Mouse (Mus musculus) kidney, embryonic 15.5 days (tissue): ENCODE data around the gene H2al1e. TPM values are rescaled to one million over a fixed set of nuclear protein-coding genes. Genes with fewer than 3 reads are reported as not detected.
"Not testable (repeated sequence)": the region's sequence is repeated elsewhere in the genome, so short reads cannot be mapped to it uniquely, and the experiment has no call there.

Experiments
- ATAC-seq: fragments of 200-750 bp; cut with Nextera tagmentation; replicated peaks from 2 replicates; pipeline ENCODE4 v1.8.0; 2017; ENCODE audit warnings: moderate TSS enrichment; ENCODE audit not compliant: low FRiP score
- H3K27ac ChIP-seq: fragments of 300-500 bp; sonication (generic); 2 replicates; pipeline ENCODE4 v1.5.1; 2015; ENCODE audit warnings: mild to moderate bottlenecking, inconsistent platforms
- H3K27me3 ChIP-seq: fragments of 300-500 bp; sonication (generic); 2 replicates; pipeline ENCODE4 v1.6.1; 2015; ENCODE audit warnings: inconsistent platforms
- H3K36me3 ChIP-seq: fragments of 300-500 bp; sonication (generic); 2 replicates; pipeline ENCODE4 v1.6.1; 2015; ENCODE audit warnings: inconsistent platforms
- H3K4me1 ChIP-seq: fragments of 300-500 bp; sonication (generic); 2 replicates; pipeline ENCODE4 v1.6.1; 2015; ENCODE audit warnings: inconsistent platforms
- H3K4me2 ChIP-seq: fragments of 300-500 bp; sonication (generic); 2 replicates; pipeline ENCODE4 v1.6.1; 2015; ENCODE audit warnings: moderate library complexity, mild to moderate bottlenecking, inconsistent platforms
- H3K4me3 ChIP-seq: fragments of 300-500 bp; sonication (generic); replicated peaks from 2 replicates; pipeline ENCODE4 v1.5.1; 2015; ENCODE audit warnings: mild to moderate bottlenecking, inconsistent platforms
- H3K9ac ChIP-seq: fragments of 300-500 bp; sonication (generic); 2 replicates; pipeline ENCODE4 v1.6.1; 2015; ENCODE audit warnings: mild to moderate bottlenecking, inconsistent platforms
- H3K9me3 ChIP-seq: fragments of 300-500 bp; sonication (generic); replicated peaks from 2 replicates; pipeline ENCODE4 v1.6.1; 2016; ENCODE audit warnings: inconsistent platforms
- WGBS: fragments of 180-500 bp; shearing (Covaris S2); methylation state at CpG from one replicate; pipeline ENCODE4 v1.1.7; 2015; ENCODE audit warnings: mixed read lengths; 5-methylcytosine and 5-hydroxymethylcytosine counted together
- polyA plus RNA-seq: library from polyadenylated mRNA; unstranded; fragments of >200 nt; fragmentation: Nextera tagmentation; extraction: Ambion mirVana; gene quantifications from 2 replicates; pipeline ENCODE4 v1.2.1, GENCODE M21; 2015

H2al1e gene
- polyA plus RNA-seq, 1 experiment from 2014 or later = not detected

GRCm38 (mm10) chrX:11314858-11315257, 3.1 kb downstream of the H2al1e start, which contains the start of gene H2al1f:
Gene H2al1f (plus strand): TSS chrX:11315158.
- not testable (repeated sequence) for H3K4me2 ChIP-seq, H3K9ac ChIP-seq, H3K36me3 ChIP-seq, H3K27me3 ChIP-seq, ATAC-seq, H3K27ac ChIP-seq, H3K9me3 ChIP-seq, H3K4me1 ChIP-seq, H3K4me3 ChIP-seq
- WGBS = no CpG with 5 or more reads among the region's 6 CpGs

GRCm38 (mm10) chrX:11317956-11318355, 6.2 kb downstream of the H2al1e start, which contains the start of gene H2al1g:
Gene H2al1g (plus strand): TSS chrX:11318256.
- H3K27ac ChIP-seq, H3K4me3 ChIP-seq, H3K36me3 ChIP-seq, H3K27me3 ChIP-seq, ATAC-seq, H3K9ac ChIP-seq, H3K4me1 ChIP-seq, H3K9me3 ChIP-seq, H3K4me2 ChIP-seq: not testable (repeated sequence)
- WGBS = no CpG with 5 or more reads among the region's 3 CpGs

GRCm38 (mm10) chrX:11321192-11321591, 9.5 kb downstream of the H2al1e start, which contains the start of gene H2al1h:
Gene H2al1h (plus strand): TSS chrX:11321492.
- H3K9ac ChIP-seq, H3K4me1 ChIP-seq, ATAC-seq, H3K9me3 ChIP-seq, H3K27ac ChIP-seq, H3K36me3 ChIP-seq, H3K4me3 ChIP-seq, H3K27me3 ChIP-seq, H3K4me2 ChIP-seq: not testable (repeated sequence)
- no CpG with 5 or more reads among the region's 6 CpGs for WGBS

- not testable (repeated sequence) for H3K9ac ChIP-seq, H3K4me2 ChIP-seq, H3K27ac ChIP-seq, H3K4me3 ChIP-seq, H3K36me3 ChIP-seq, H3K9me3 ChIP-seq, H3K4me1 ChIP-seq, H3K27me3 ChIP-seq, ATAC-seq
- 60% methylated on average over 1 of the region's 5 CpGs for WGBS
Measured at GRCm38 (mm10) chrX:11324359-11324758, 12.6 kb downstream of the H2al1e start, which contains the start of gene H2al1i. Gene H2al1i (plus strand): TSS chrX:11324659.

GRCm38 (mm10) chrX:11327522-11327921, 15.8 kb downstream of the H2al1e start, which contains the start of gene H2al1j:
Gene H2al1j (plus strand): TSS chrX:11327822.
- not testable (repeated sequence) for H3K27ac ChIP-seq, H3K36me3 ChIP-seq, H3K4me1 ChIP-seq, H3K9me3 ChIP-seq, H3K27me3 ChIP-seq, H3K4me3 ChIP-seq, H3K9ac ChIP-seq, ATAC-seq, H3K4me2 ChIP-seq
- WGBS = 98% methylated on average over 2 of the region's 2 CpGs

- Histone ChIP-seq H3K27ac (no peak overlapping the region), H3K9me3 (no peaks in the 10 kb centered on the region), H3K36me3 (no peaks in the 10 kb centered on the region), H3K9ac (no peak overlapping the region), H3K4me3 (no peak overlapping the region), H3K4me1 (no peaks in the 10 kb centered on the region), H3K27me3 (peaks cover 22% of the 10 kb centered on the region), H3K4me2 (no peak overlapping the region)
- ATAC-seq = no peak
- 73% methylated on average over 9 of the region's 9 CpGs for WGBS
Measured at GRCm38 (mm10) chrX:11345762-11346161, 34.0 kb downstream of the H2al1e start.

- Histone ChIP-seq H3K4me3 (no peak overlapping the region), H3K27ac (no peak overlapping the region), H3K4me2 (no peak overlapping the region), H3K9me3 (no peaks in the 10 kb centered on the region), H3K36me3 (no peaks in the 10 kb centered on the region), H3K9ac (no peak overlapping the region), H3K4me1 (no peaks in the 10 kb centered on the region), H3K27me3 (peaks cover 25% of the 10 kb centered on the region)
- 88% methylated on average over 3 of the region's 3 CpGs for WGBS
- no peak for ATAC-seq
Measured at GRCm38 (mm10) chrX:11346756-11347155, 35.0 kb downstream of the H2al1e start.

- H3K27me3 ChIP-seq = peaks cover 56% of the 10 kb centered on the region
Measured at GRCm38 (mm10) chrX:11360823-11361222, 49.1 kb downstream of the H2al1e start.

GRCm38 (mm10) chrX:11361261-11361660, 49.5 kb downstream of the H2al1e start:
- H3K4me2 ChIP-seq = no peak overlapping the region
- H3K9ac ChIP-seq = no peak overlapping the region
- no peak for ATAC-seq
- no peaks in the 10 kb centered on the region for H3K36me3 ChIP-seq
- peaks cover 58% of the 10 kb centered on the region for H3K27me3 ChIP-seq
- no peaks in the 10 kb centered on the region for H3K4me1 ChIP-seq
- no peak overlapping the region for H3K27ac ChIP-seq
- no peaks in the 10 kb centered on the region for H3K9me3 ChIP-seq
- no peak overlapping the region for H3K4me3 ChIP-seq
- 88% methylated on average over 2 of the region's 2 CpGs for WGBS

More at GRCm38 (mm10) chrX:11360823-11361222, 49.1 kb downstream of the H2al1e start:
- Histone ChIP-seq H3K4me1 (no peaks in the 10 kb centered on the region), H3K4me3 (no peak overlapping the region), H3K36me3 (no peaks in the 10 kb centered on the region), H3K4me2 (no peak overlapping the region), H3K9ac (no peak overlapping the region), H3K9me3 (no peaks in the 10 kb centered on the region), H3K27ac (no peak overlapping the region)
- WGBS = 89% methylated on average over 6 of the region's 6 CpGs
- ATAC-seq = no peak

Other genes starting within 250 kb of the H2al1e start
- gene H2al1a, start 12.7 kb upstream of the H2al1e start, polyA plus RNA-seq = not detected in 2 replicates
- gene H2al1b, start 9.5 kb upstream of the H2al1e start, polyA plus RNA-seq = not detected in 2 replicates
- gene H2al1c, start 6.3 kb upstream of the H2al1e start, polyA plus RNA-seq = not detected in 2 replicates
- gene H2al1d, start 3.1 kb upstream of the H2al1e start, polyA plus RNA-seq = not detected in 2 replicates
- gene H2al1f, start 3.2 kb downstream of the H2al1e start, polyA plus RNA-seq = not detected in 2 replicates
- not detected in 2 replicates for gene H2al1g, start 6.3 kb downstream of the H2al1e start, polyA plus RNA-seq
- not detected in 2 replicates for gene H2al1h, start 9.6 kb downstream of the H2al1e start, polyA plus RNA-seq
- not detected in 2 replicates for gene H2al1i, start 12.7 kb downstream of the H2al1e start, polyA plus RNA-seq
- not detected in 2 replicates for gene H2al1j, start 15.9 kb downstream of the H2al1e start, polyA plus RNA-seq